Mouse (Mus musculus) myocyte (in vitro differentiated cells): Measurements from ENCODE around the gene Gcnt3. TPM values are rescaled to one million over a fixed set of nuclear protein-coding genes. Genes with fewer than 3 reads are reported as not detected.
"Not testable (repeated sequence)": the region's sequence is repeated elsewhere in the genome, so short reads cannot be mapped to it uniquely, and the experiment has no call there.

Experiments used
- H3K27me3 ChIP-seq: one replicate; pipeline ENCODE4 v1.6.1; 2011; ENCODE audit not compliant: control insufficient read depth, insufficient read depth, insufficient read length
- H3K36me3 ChIP-seq: one replicate; pipeline ENCODE4 v1.6.1; 2011; ENCODE audit not compliant: control insufficient read depth, insufficient read depth
- H3K4me2 ChIP-seq: one replicate; pipeline ENCODE4 v1.6.1; 2011; ENCODE audit warnings: low read depth, control low read depth
- H3K4me3 ChIP-seq: one replicate; pipeline ENCODE4 v1.5.1; 2011; ENCODE audit warnings: mild to moderate bottlenecking, control low read depth, moderate library complexity
- H3K79me2 ChIP-seq: one replicate; pipeline ENCODE4 v1.6.1; 2011; ENCODE audit not compliant: control insufficient read depth, insufficient read depth
- H3ac ChIP-seq: one replicate; pipeline ENCODE4 v1.6.1; 2011; ENCODE audit not compliant: control insufficient read depth, insufficient read length
- CEBPB ChIP-seq: IDR thresholded peaks from 2 replicates; pipeline ENCODE4 v1.6.1; 2011; ENCODE audit warnings: mild to moderate bottlenecking, moderate library complexity; ENCODE audit not compliant: poor library complexity, insufficient read depth, severe bottlenecking
- E2F4 ChIP-seq: IDR thresholded peaks from one replicate; pipeline ENCODE4 v1.6.1; 2011; ENCODE audit warnings: mild to moderate bottlenecking, control low read depth, moderate library complexity; ENCODE audit not compliant: insufficient read depth
- MAX ChIP-seq: IDR thresholded peaks from one replicate; pipeline ENCODE4 v1.6.1; 2011; ENCODE audit warnings: low read depth, mild to moderate bottlenecking, control low read depth
- MYOD1 ChIP-seq, 3 experiments: IDR thresholded peaks; one replicate each; pipeline ENCODE4 v1.6.1; 2011; ENCODE audit warnings: control low read depth in 2 of 3, low read depth in 2 of 3, mild to moderate bottlenecking in 2 of 3, moderate library complexity in 1 of 3; ENCODE audit not compliant: insufficient read length in 2 of 3, control insufficient read depth in 1 of 3
- MYOG ChIP-seq, 3 experiments: IDR thresholded peaks; one replicate each; pipeline ENCODE4 v1.6.1; 2011; ENCODE audit warnings: control low read depth in 2 of 3, low read depth in 2 of 3, mild to moderate bottlenecking in 2 of 3; ENCODE audit not compliant: insufficient read length in 2 of 3, control insufficient read depth in 1 of 3, insufficient read depth in 1 of 3
- POLR2A ChIP-seq: IDR thresholded peaks from one replicate; pipeline ENCODE4 v1.6.1; 2011; ENCODE audit warnings: low read depth, mild to moderate bottlenecking, control low read depth, moderate library complexity; ENCODE audit not compliant: insufficient read length
- POLR2AphosphoS2 ChIP-seq: IDR thresholded peaks from one replicate; pipeline ENCODE4 v1.6.1; 2011; ENCODE audit warnings: low read depth, control low read depth; ENCODE audit not compliant: insufficient read length
- REST ChIP-seq: IDR thresholded peaks from one replicate; pipeline ENCODE4 v1.6.1; 2011; ENCODE audit warnings: mild to moderate bottlenecking, control low read depth, moderate library complexity; ENCODE audit not compliant: insufficient read depth, insufficient read length
- SRF ChIP-seq: IDR thresholded peaks from one replicate; pipeline ENCODE4 v1.6.1; 2011; ENCODE audit warnings: low read depth; ENCODE audit not compliant: control insufficient read depth, insufficient read length
- TCF12 ChIP-seq: IDR thresholded peaks from one replicate; pipeline ENCODE4 v1.6.1; 2011; ENCODE audit warnings: mild to moderate bottlenecking, control low read depth; ENCODE audit not compliant: poor library complexity, insufficient read depth, severe bottlenecking
- TCF3 ChIP-seq: IDR thresholded peaks from one replicate; pipeline ENCODE4 v1.6.1; 2011; ENCODE audit warnings: low read depth, control low read depth; ENCODE audit not compliant: insufficient read length
- USF1 ChIP-seq: IDR thresholded peaks from one replicate; pipeline ENCODE4 v1.6.1; 2011; ENCODE audit warnings: low read depth, mild to moderate bottlenecking, control low read depth, moderate library complexity
- polyA plus RNA-seq: library from polyadenylated mRNA; unstranded; fragments of >200 nt; fragmentation: generic; extraction: Trizol; gene quantifications from one replicate; pipeline ENCODE4 v1.2.1, GENCODE M21; 2012; ENCODE audit warnings: missing spikeins

The Gcnt3 gene
- polyA plus RNA-seq, 1 experiment, result 0.05 TPM

- no peaks in the 10 kb centered on the region for H3K79me2 ChIP-seq
- H3K36me3 ChIP-seq, result no peaks in the 10 kb centered on the region
- TF ChIP-seq REST, result no peak
- TF ChIP-seq USF1, result no peak
- no peak for TF ChIP-seq POLR2A
- TF ChIP-seq TCF3, result no peak
- no peak for TF ChIP-seq MAX
- no peak for TF ChIP-seq MYOD1 (IDR thresholded peaks at IDR 0.05; ENCODE audit: control insufficient read depth in 1 of 3, insufficient read length in 2 of 3, low read depth in 2 of 3)
- no peak for TF ChIP-seq SRF
- H3K27me3 ChIP-seq, result no peaks in the 10 kb centered on the region
- no peak overlapping the region for H3K4me2 ChIP-seq
- no peak overlapping the region for H3ac ChIP-seq
- H3K4me3 ChIP-seq, result no peak overlapping the region
Observed at GRCm38 (mm10) chr9:70032167-70032566, 5.7 kb downstream of the Gcnt3 start.

GRCm38 (mm10) chr9:70025365-70026012 lies 12.4 kb downstream of the Gcnt3 start:
- TF ChIP-seq TCF3, result no peak
- no peak for TF ChIP-seq USF1
- no peak for TF ChIP-seq MYOG (IDR thresholded peaks at IDR 0.05; ENCODE audit: control insufficient read depth in 1 of 3, insufficient read depth in 1 of 3, insufficient read length in 2 of 3, low read depth in 2 of 3)
- TF ChIP-seq POLR2AphosphoS2, result no peak
- TF ChIP-seq E2F4, result no peak
- TF ChIP-seq MYOD1 (IDR thresholded peaks at IDR 0.05; ENCODE audit: control insufficient read depth in 1 of 3, insufficient read length in 2 of 3, low read depth in 2 of 3), result no peak
- no peaks in the 10 kb centered on the region for H3K79me2 ChIP-seq
- peaks cover 13% of the 10 kb centered on the region for H3K36me3 ChIP-seq
- no peak overlapping the region for H3K4me3 ChIP-seq
- H3K4me2 ChIP-seq, result no peak overlapping the region
- H3K27me3 ChIP-seq, result no peaks in the 10 kb centered on the region
- H3ac ChIP-seq, result no peak overlapping the region

GRCm38 (mm10) chr9:70024648-70025047 lies 13.2 kb downstream of the Gcnt3 start:
- no peak overlapping the region for H3K4me2 ChIP-seq
- H3K4me3 ChIP-seq, result no peak overlapping the region
- H3K79me2 ChIP-seq, result no peaks in the 10 kb centered on the region
- no peaks in the 10 kb centered on the region for H3K27me3 ChIP-seq
- H3ac ChIP-seq, result no peak overlapping the region
- H3K36me3 ChIP-seq, result peaks cover 17% of the 10 kb centered on the region
- TF ChIP-seq CEBPB, result no peak
- TF ChIP-seq MAX, result no peak
- no peak for TF ChIP-seq POLR2A
- TF ChIP-seq MYOD1 (IDR thresholded peaks at IDR 0.05; ENCODE audit: control insufficient read depth in 1 of 3, insufficient read length in 2 of 3, low read depth in 2 of 3), result no peak
- TF ChIP-seq MYOG (IDR thresholded peaks at IDR 0.05; ENCODE audit: control insufficient read depth in 1 of 3, insufficient read depth in 1 of 3, insufficient read length in 2 of 3, low read depth in 2 of 3), result no peak
- TF ChIP-seq TCF12, result no peak
- TF ChIP-seq REST, result no peak

GRCm38 (mm10) chr9:70023615-70024014 lies 14.3 kb downstream of the Gcnt3 start:
- H3K79me2 ChIP-seq, H3ac ChIP-seq, H3K4me2 ChIP-seq, H3K27me3 ChIP-seq, H3K4me3 ChIP-seq: not testable (repeated sequence)
- H3K36me3 ChIP-seq, result peaks cover 23% of the 10 kb centered on the region

GRCm38 (mm10) chr9:70022083-70022482 lies 15.8 kb downstream of the Gcnt3 start:
- Histone ChIP-seq H3ac (no peak overlapping the region), H3K4me2 (no peak overlapping the region), H3K36me3 (peaks cover 26% of the 10 kb centered on the region), H3K27me3 (no peaks in the 10 kb centered on the region), H3K4me3 (no peak overlapping the region), H3K79me2 (peaks cover under 1% of the 10 kb centered on the region)
- TF ChIP-seq REST (no peak), SRF (no peak), TCF3 (no peak), CEBPB (no peak), POLR2AphosphoS2 (no peak), MAX (no peak), MYOD1 (IDR thresholded peaks at IDR 0.05; ENCODE audit: control insufficient read depth in 1 of 3, insufficient read length in 2 of 3, low read depth in 2 of 3) (no peak), TCF12 (no peak), POLR2A (no peak), USF1 (no peak)

- Histone ChIP-seq H3K4me3 (no peak overlapping the region), H3K4me2 (no peak overlapping the region), H3K36me3 (peaks cover 31% of the 10 kb centered on the region), H3ac (no peak overlapping the region), H3K27me3 (no peaks in the 10 kb centered on the region), H3K79me2 (peaks cover 5% of the 10 kb centered on the region)
- TF ChIP-seq TCF3, result no peak
- no peak for TF ChIP-seq USF1
- no peak for TF ChIP-seq E2F4
- no peak for TF ChIP-seq MAX
- TF ChIP-seq CEBPB, result no peak
- TF ChIP-seq MYOD1 (IDR thresholded peaks at IDR 0.05; ENCODE audit: control insufficient read depth in 1 of 3, insufficient read length in 2 of 3, low read depth in 2 of 3), result no peak
- no peak for TF ChIP-seq POLR2A
- no peak for TF ChIP-seq TCF12
- no peak for TF ChIP-seq SRF
- no peak for TF ChIP-seq REST
- no peak for TF ChIP-seq MYOG (IDR thresholded peaks at IDR 0.05; ENCODE audit: control insufficient read depth in 1 of 3, insufficient read depth in 1 of 3, insufficient read length in 2 of 3, low read depth in 2 of 3)
- no peak for TF ChIP-seq POLR2AphosphoS2
Observed at GRCm38 (mm10) chr9:70021610-70022009, 16.3 kb downstream of the Gcnt3 start.
